Mouse (Mus musculus) kidney, adult 11 months (tissue): ENCODE data around the gene Llgl2.
"Not testable (repeated sequence)": the region's sequence is repeated elsewhere in the genome, so short reads cannot be mapped to it uniquely, and the experiment has no call there.

ENCODE experiments used
- DNase-seq: peaks from one replicate; pipeline ENCODE4 v3.0.0; 2022

Gene Llgl2

DNA sequence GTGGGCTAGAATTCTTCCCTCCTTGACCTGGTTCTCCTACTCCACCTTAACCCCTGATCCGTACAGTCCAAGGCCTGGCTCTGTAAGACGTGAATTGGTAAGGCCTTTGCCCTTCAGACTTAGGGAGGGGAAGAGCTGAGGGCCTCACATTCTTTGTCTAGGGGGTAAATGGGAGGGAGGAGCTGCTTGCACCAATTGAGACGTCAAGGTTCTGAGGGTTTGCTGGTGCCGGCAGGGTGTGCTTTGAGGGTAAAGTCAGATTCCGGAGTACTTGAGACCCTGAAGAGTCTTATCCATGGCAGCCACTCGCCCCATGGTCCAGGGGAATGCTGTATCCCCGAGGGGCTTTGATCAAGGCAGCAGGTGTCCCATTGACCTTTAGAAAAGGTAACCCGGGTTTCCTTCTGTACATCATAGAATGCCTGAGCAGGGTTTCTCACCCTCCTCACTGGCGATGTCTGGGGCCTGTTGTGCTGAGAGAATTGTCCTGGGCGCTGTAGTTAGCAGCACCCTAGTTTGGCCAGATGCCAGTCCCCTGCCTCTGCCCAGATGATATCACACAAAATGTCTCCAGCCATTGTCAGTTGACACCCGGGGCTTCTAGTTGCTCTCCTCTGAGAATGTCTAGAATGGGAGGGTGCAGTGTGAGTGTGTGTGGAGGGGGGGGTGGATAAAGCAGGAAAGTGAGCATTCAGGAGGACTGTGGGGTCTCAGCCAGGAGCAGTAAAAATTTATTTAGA is 13.0 kb downstream of the Llgl2 start:
- DNase-seq: peak; percentile 80

DNA sequence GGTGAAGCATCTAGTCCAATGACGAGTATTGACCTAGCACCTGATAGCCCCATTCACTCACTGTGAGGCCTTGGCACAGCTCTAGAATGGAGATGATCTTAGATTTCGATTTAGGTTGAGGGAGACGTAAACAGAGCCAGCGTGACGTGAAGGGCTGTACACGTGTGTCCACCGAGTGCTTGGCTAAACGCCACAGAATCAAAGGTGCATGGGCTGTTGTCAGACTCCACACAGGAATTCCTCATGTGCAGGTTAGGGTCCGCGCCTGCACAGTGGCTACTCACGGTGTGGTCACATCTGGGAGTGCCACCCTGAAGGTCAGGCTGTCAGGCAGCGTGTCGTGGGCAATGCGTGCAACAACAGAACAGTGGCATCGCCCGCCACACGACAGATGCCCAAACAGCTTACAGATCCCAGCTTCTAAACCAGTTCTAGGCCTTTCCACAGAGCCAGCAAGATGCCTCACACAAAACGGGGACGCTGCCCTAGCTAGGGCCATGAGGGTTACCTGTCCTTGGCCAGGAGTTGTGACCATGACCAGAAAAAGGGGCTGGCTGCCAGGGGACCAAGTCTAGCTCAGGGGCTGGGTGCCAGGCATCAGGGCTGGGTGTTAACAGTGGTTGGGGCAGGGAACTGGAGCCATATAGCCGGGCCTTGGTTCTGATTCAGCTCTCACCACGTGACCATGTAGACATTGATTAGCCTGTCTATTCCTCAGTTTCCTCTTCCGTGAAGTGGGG is 13.9 kb downstream of the Llgl2 start:
- peak; percentile 60 for DNase-seq

DNA sequence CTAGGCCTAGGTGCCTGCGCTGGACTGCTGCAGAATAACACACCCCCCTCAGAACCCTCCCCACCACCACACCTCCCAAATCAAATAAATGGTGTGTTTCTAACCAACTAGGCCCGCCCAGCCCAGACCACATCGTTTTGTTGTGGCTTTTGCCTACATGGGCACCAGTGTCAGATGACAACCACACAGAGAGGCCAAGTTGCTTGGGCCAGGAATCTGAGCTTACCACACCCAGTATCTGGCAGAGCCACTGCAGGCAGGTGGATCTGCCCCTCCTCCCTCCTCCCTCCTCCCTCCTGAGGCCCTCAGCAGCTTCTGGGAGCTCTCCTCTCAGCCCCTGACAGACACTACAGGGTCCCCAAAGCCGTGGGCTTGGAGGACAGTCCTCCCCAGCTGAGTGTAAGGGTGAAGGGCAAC is 15.1 kb downstream of the Llgl2 start:
- DNase-seq: peak; percentile 75

DNA sequence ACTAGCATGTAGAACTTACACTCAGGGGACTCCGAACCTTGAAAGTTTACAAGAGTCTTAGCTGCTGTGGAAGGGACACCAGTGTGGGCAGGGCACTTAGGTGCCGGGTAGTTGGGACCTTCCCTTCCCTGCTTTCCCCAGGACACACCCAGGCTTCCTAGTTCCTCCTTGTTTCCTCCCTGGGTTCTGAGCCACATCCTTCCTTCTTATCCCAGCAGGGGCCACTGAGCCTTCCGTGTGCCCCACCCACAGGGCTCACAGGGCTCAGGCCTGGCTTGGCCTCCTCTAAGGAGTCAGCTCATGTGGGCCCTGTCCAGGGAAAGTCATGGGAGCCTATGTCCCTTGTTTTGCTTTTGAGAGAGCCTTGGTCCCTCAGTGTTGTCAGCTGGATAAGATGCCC is 15.9 kb downstream of the Llgl2 start:
- DNase-seq: no peak

DNA sequence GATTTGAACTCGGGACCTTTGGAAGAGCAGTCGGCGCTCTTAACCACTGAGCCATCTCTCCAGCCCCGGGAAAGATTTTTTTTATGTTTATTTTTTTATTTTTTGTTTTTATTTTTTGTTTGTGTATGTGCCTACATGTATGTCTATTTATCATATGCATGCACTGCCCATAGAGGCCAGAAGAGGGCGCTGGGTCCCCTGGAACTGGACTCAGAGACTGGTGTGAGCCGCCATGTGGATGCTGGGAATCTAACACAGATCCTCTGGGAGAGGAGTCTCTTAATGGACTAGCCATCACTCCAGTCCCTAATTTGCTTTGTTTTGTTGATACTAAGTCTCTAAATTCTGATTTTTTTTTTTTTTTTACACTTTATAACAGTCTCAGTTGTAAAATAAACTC is 17.2 kb downstream of the Llgl2 start:
- DNase-seq: no peak

DNA sequence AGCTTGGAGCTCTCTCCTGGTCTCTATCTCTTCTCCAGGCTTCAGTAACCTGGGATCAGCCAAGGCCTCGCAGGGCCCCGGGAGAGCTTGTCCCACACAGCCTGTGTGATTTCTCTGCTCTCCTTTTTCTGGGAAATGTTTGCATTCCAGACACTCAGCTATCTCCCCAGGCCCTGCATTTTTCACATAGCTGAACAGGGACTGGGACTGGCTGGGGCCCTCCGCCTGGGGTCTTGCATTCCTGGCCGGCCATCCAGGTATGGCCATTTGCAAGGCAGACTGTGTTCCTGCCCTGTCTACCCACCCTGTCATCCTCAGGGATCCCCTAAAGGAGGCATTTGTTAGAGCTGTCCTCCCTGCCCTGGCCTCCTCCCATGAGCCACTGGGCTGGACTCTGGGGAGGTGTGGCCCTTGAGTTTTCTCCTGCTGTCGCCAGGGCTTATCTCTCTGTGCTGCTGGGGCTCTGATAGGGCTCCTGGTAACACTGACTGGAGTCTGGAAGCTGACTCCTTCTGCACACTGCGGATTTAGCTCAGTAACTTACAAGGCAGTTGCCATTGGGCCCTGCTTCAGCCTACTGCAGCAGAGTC is 18.2 kb downstream of the Llgl2 start:
- DNase-seq: peak; percentile 60

DNA sequence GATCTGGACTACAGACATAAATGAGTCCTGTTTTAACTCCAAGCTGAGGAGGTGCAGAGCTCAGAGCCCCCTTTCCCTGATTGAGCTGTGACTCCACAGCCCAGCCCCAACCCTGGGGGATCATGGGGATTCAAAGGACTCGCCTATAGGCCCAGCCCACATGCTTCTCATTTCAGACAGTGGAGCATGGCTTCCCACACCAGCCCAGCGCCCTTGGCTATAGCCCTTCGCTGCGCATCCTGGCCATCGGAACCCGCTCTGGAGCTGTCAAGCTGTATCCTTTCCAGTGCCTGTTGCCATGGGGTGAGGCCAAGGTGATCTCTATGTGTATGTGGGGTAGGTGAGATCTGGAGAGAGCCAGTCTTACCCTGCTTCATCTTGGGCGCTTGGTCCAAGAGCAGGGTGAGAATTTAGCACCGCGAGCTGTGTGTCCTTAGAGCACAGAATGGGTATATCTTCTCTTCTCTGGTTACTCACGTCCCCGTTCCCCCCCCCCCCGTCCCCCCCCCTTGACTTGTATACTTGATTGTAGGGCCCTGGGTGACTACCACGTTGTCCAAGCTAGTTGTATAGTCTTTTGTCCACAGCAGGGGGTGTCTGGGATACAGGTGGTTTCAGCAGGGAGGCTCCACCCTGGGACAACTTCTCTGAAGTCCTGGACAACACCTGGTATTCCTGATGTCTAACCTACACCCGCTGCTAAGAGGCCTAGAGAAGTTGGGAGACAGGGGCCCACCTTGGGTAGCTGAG is 19.5 kb downstream of the Llgl2 start:
- peak; percentile 49 for DNase-seq

DNA sequence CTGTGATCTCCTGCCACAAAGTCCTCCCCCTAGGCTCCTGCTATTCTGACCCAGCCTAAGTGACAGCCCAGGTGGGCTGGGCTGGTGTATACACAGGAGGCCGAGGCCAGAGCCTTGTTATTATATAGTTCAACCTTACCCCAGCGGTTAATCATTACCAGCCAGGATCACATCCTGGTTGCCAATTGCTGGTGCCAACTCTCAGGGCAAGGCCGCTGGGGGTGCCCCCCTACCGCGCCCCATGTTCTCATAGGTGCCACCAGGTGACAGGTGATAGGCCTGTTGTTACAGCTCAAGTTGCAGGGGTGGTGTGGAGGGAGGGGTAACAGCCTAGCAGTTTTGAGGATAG is 20.0 kb downstream of the Llgl2 start:
- peak; percentile 97 for DNase-seq

DNA sequence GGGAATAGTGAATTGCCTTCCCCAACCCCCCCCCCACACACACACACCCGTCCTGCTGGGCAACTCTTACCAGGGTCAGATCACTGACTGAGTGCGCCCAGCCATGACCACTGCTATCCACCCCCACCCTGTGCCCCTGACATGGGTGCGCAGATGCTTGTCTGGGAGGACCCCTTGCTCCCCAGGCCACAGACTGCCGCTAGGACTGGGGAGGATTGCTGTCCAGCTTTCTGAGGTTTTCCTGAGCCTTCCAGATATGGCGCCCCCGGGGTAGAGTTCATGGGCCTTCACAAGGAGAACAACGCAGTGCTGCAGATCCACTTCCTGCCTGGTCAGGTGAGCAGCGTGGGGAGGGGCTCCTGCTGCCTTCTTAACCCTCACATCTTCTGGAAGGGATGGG is 20.4 kb downstream of the Llgl2 start:
- DNase-seq: peak; percentile 80

DNA sequence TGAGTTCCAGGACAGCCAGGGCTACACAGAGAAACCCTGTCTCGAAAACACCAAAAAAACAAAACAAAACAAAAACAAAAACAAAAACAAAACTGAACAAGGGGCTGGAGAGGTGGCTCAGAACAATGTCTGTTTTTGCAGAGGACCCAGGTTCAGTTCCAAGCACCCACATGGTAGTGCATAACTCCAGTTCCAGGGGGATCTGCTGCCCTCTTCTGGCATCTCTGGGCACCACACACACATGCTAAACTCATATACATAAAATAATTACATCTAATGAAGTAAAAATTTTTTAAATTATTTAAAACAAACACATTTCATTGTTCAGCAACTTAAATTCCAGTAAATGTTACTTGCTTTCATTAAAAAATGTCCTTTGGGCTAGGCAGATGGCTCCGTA is 22.0 kb downstream of the Llgl2 start:
- DNase-seq: no peak

DNA sequence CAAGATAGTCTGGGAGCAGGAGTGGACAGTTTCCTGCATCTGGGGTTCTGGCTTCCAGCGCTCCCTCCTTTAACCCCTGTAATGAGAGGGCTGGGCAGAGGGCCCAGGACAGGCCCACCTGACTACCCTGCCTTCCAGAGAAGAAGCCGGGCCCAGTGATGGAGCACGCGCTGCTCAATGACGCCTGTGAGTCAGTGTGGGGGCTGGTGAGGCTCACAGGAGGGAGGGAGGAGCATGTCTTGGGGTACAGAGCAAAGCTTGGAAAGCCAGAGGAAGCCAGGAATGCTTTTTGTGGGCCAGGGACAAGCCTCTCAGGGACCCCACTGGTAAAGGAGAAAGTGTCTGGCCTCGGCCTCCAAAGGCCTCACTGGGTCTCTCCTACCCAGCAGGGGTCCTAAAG is 30.8 kb downstream of the Llgl2 start:
- DNase-seq: no peak

DNA sequence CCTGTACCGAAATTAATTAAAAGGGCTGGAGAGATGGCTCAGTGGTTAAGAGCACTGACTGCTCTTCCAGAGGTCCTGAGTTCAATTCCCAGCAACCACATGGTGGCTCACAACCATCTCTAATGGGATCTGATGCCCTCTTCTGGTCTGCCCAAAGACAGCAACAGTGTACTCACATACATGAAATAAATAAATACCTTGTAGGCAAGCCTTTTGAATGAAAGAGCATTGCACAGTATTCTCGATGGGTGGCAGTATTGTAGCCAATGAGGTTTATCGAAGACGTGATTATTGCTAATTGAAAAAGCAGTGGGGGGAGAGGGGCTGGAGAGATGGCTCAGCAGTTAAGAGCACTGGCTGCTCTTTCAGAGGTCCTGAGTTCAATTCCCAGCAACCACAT is 33.3 kb downstream of the Llgl2 start:
- DNase-seq: not testable (repeated sequence)

DNA sequence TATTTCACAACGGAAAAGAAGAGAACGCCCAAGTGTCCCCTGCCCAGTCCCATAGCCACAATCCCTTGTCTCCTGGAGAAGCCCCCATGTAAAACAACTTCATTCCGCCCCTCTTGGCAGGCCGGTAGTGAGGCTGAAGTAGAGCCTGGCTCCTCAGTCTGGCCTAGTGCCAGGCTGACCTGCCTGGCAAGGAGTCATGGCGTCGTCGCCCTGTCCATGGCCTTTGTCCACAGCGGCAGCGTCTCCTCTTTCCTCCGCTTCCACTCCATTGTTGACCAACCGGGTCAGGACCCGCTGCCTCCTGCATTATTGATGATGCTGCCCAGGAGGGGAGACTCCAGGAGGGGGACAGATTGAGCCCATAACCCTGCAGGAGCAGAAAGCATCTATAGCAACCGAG is 34.1 kb downstream of the Llgl2 start:
- peak; percentile 30 for DNase-seq

DNA sequence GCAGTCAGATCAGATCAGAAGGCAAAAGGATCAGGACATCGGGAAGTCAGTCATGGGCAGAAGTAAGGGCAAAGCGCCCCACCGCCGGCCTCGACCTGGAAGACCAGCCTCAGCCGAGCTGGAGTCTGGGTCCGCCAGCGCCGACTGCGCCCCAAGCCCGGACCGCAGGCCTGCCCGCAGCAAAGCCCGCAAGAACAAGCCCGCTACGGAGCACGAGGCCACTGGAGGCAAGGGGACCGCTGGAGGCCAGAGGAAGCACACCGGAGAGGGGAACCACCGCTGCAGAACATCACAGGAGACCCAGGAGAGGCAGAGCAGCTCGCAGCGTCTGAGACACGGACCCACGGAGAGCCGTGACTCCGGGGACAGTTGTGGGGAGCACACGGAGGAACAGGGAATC is 34.5 kb downstream of the Llgl2 start, which contains the start of gene Myo15b:
Gene Myo15b (plus strand): TSS at position 53 of the 400 bp plus-strand sequence.
- DNase-seq: no peak

DNA sequence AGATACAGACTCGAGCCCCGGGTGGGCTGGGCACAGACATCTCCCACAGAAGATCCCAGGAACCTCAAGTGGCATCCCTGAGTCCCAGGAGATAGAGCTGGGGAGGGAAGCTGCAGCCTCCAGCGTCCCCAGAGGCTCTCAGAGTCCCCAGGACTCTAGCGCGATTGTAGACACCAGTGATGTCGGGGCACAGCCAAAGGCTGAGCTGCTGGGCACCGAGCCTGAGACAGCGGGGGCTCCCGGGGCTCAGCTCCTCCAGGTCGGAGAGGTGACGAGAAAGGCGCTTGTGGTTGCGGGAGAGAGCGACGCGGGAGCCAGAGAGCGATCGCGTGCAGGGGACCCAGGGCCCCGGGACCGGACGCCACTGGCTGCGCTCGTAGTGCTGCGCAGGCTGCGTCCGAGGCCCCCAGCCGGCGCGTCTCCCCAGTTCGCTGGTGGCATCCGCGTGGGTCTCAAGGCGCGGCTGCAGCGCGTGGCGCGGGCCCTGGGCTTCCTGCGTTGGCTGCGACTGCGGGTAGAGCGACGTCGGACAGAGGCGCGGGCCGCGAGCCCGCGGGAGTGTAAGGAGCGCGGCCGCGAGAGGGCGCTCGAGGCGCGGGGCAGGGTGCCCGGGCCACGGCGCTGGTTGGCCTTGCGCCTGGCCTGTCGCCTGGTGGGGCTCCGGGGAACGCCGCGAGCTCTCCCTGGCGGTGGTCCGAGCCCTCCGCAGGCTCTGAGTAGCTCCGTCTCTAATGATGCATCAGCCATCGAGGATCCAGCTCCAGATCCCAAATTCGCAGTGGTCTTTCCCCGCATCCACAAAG is 35.5 kb downstream of the Llgl2 start:
- DNase-seq: peak; percentile 82

DNA sequence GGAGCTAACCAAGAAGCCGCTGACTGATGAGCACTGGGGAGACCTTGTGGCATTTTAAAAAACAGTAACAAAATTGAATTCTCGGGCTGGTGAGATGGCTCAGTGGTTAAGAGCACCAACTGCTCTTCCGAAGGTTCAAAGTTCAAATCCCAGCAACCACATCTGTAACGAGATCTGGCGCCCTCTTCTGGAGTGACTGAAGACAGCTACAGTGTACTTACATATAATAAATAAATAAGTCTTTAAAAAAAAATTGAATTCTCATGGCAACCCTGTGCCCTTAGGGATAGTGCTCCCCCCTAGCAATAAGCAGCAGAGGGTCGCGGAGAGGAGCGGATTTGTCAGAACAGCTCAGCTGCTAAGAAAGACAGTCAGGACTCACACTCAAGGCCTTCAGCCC is 40.0 kb downstream of the Llgl2 start:
- no peak for DNase-seq

DNA sequence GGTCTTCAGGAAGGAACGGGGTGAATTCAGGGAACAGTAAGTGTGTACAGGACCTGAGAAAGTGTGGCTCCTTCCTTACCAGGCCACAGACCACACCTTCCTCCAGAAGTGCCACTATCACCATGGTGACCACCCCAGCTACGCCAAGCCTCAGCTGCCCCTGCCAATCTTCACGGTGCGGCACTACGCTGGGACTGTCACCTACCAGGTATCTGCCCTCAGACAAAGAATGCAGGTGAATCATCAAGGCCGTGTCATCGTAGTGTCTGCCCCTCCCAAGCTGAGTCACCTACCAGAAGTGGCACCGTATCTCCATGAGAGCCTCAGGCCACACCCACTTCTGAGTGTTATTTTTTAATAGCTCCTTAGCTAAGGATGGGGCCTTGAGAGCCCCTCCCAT is 45.5 kb downstream of the Llgl2 start:
- DNase-seq: no peak

DNA sequence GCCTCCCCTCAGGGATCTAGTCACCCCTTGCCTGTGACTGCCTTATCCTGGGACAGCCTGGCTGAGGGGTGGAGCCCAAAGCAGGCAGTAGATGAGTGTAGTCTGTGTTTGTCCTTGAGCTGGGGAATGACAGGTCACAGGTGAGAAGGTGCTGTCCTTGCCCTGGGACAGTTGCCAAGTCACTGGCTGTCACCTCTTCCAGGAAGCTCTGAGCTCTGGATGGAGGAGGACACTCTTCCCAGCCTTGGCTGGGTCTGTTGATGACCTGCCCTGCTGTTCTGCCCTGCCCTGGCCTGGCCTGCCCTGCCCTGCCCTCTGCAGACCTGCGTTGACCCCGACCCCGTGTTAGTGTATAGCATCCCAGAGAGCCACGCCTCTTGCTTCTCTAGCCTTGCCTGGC is 48.6 kb downstream of the Llgl2 start:
- no peak for DNase-seq

DNA sequence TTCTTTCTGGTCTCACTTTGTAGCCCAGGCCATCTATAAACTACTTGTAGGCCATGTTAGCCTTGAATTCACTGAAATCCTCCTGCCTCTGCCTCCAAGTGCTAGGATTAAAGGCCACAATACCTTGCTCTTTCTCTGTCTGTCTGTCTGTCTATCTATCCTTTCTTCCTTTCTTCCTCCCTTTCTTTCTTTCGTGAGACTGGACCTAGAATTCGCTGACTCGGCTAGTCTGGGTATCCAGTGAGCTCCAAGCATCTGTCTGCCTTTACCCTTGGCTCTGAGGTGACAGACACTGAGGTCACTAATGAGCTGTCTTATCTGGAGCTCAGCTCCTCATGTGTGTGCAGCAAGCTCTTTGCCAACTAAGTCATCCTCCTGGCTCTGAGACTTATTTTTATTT is 52.1 kb downstream of the Llgl2 start:
- DNase-seq: no peak

DNA sequence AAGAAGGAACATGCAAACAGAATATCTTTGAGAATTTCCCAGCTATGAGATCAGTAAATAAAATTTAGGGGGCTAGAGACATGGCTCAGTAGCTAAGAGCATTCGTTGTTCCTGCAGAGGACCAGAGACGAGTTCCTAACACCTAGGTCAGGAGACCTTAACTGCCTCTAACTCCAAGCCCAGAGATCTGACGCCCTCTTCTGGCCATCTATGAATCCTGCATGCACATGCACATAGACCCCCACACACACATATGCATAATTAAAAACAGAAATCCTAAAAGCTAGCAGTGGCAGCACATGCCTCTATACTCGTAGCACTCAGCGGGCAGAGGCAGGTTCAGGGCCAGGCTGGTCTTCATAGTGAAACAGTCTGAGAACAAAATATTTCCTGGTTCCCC is 52.6 kb downstream of the Llgl2 start:
- DNase-seq: no peak

DNA sequence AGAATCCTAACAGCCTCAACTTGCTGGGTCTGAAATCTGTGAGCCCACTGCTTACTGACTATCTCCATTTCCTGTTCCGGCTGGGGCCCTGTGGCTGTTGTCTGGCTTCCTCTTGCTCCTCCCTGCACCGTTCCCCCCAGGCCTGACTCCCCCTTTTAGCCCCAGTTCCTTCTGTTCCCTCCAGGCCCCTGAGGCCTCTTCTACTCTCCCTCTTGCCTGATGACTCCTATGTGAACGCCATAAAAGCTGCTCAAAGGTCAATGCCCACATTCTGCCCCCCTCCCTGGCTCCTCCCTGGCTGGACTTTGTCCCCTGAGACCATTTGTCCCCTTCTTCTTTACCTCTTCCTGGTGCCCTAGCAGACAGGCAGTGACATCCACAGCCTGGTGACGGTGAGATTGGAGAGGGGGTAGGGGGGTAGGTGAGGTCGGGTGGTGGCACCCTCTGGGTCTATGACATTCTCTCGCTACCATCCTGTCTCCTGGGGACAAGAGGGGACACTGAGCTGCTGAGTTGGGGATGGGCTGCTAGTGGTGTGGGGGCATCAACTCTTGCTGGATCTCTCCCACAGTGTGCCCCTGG is 53.4 kb downstream of the Llgl2 start:
- DNase-seq: peak; percentile 87

DNA sequence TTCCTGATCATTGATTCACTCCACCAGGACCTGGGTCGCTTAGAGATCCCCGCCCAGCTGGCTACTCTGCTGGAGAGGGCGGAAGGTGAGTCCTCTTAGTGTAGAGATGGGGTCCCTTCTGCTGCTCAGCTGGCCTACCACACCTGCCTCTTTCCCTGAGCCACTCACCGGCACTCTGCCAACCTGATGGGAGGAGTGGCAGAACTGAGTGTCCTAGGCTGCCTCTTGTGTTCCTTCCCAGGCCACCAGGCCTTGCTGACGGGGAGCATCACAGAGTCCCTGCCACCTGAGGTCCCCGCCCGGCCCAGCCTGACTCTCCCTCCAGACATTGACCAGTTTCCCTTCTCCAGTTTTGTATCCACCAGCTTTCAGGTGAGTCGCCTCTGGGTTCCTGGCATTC is 54.2 kb downstream of the Llgl2 start:
- peak; percentile 34 for DNase-seq
